ENCODE assay signal across 25 mouse cellular contexts in genomic region chr3:130965275-130965674, GRCm38 (mm10).
"Had no signal": no experiment of that assay in that cellular context is flagged by ENCODE, and none has a peak within 500 bp of the region (broad histone marks: within the 10 kb centered on the region; RNA-seq: fewer than 3 reads in every experiment).

No protein-coding gene starts in this region.

- H3K4me3 ChIP-seq: gastrocnemius, adult 2 months; heart, adult 2 months; heart, embryonic 13.5 days; heart, embryonic 15.5 days; hindbrain, embryonic 10.5 days; hindbrain, embryonic 12.5 days; intestine, embryonic 15.5 days; layer of hippocampus, adult 2 months; left cerebral cortex, adult 2 months; limb, embryonic 10.5 days; limb, embryonic 12.5 days had no signal

- H3K9ac ChIP-seq: heart, embryonic 13.5 days; heart, embryonic 15.5 days; hindbrain, embryonic 12.5 days; hindbrain, embryonic 14.5 days; intestine, embryonic 15.5 days; limb, embryonic 12.5 days had no signal

- H3K4me2 ChIP-seq: heart, embryonic 11.5 days; heart, embryonic 13.5 days; heart, embryonic 15.5 days; hindbrain, embryonic 12.5 days; hindbrain, embryonic 14.5 days; intestine, embryonic 15.5 days; limb, embryonic 12.5 days had no signal

- H3K27ac ChIP-seq: gastrocnemius, adult 2 months; heart, adult 2 months; heart, embryonic 13.5 days; heart, embryonic 15.5 days; hindbrain, embryonic 12.5 days; hindbrain, embryonic 14.5 days; intestine, embryonic 15.5 days; layer of hippocampus, adult 2 months; left cerebral cortex, adult 2 months; limb, embryonic 10.5 days; limb, embryonic 12.5 days had no signal

- H3K27me3 ChIP-seq: heart, embryonic 13.5 days; heart, embryonic 15.5 days; hindbrain, embryonic 12.5 days; intestine, embryonic 15.5 days had no signal

- H3K36me3 ChIP-seq: heart, embryonic 13.5 days; heart, embryonic 15.5 days; hindbrain, embryonic 10.5 days; hindbrain, embryonic 12.5 days; intestine, embryonic 15.5 days; limb, embryonic 10.5 days; limb, embryonic 12.5 days had no signal

- H3K4me1 ChIP-seq: intestine, embryonic 15.5 days had no signal

- H3K9me3 ChIP-seq: heart, embryonic 13.5 days; heart, embryonic 15.5 days; hindbrain, embryonic 10.5 days; hindbrain, embryonic 12.5 days; intestine, embryonic 15.5 days; limb, embryonic 10.5 days; limb, embryonic 12.5 days had no signal

- DNase-seq: gastrocnemius, adult 2 months; gastrocnemius, postnatal 10 days; gastrocnemius, postnatal 25 days; heart, adult 2 months; heart, postnatal 14 days; heart, postnatal 36 days; kidney, adult 18-20 months; kidney, adult 8-10 months; kidney, postnatal 10 days; kidney, postnatal 25 days; kidney, postnatal 4 days had no signal

- ATAC-seq: hindbrain, embryonic 16.5 days; inflammation-experienced regulatory T-cells, adult 6 months; intestine, embryonic 15.5 days; intestine, postnatal 0 days had no signal
